In genomic region chr10:81134181-81134587, GRCm38 (mm10) we compare ENCODE assay signal across 8 mouse cellular contexts. TPM values are rescaled to one million over a fixed set of nuclear protein-coding genes. Genes with fewer than 3 reads are reported as not detected.
DNase-seq lines count a peak whose midpoint lies in the region; ATAC-seq and TF ChIP-seq lines count a peak whose summit lies in the region.

No protein-coding gene starts in this region.

- no peak for ATAC-seq in heart, embryonic 12.5 days (ENCODE audit: insufficient number of reproducible peaks, low FRiP score)
- peak; percentile 32 for ATAC-seq in megakaryocyte-erythroid progenitor cell, adult 5-6 weeks (replicated peaks; ENCODE audit: low FRiP score, low TSS enrichment, poor library complexity, severe bottlenecking)
- ATAC-seq in midbrain, embryonic 11.5 days (ENCODE audit: low FRiP score), result no peak

- 0 out of 2 replicates have a peak overlapping the region, but pooled peaks have one; percentile 1 for H3K27ac ChIP-seq in layer of hippocampus, adult 2 months
- peak overlapping the region; percentile 99 for H3K27ac ChIP-seq in bone marrow, adult 2 months (ENCODE audit: control insufficient read depth, insufficient read depth, low read depth, low read length, poor library complexity)
- no peak overlapping the region for H3K27ac ChIP-seq in heart, embryonic 12.5 days (ENCODE audit: poor library complexity, severe bottlenecking)
- H3K27ac ChIP-seq in midbrain, embryonic 11.5 days (ENCODE audit: low read depth, low read length), result no peak overlapping the region

- peak overlapping the region; percentile 48 for H3K4me2 ChIP-seq in heart, embryonic 12.5 days
- no peak overlapping the region for H3K4me2 ChIP-seq in midbrain, embryonic 11.5 days

- H3K9me3 ChIP-seq in heart, embryonic 12.5 days (replicated peaks), result no peaks in the 10 kb centered on the region
- H3K9me3 ChIP-seq in midbrain, embryonic 11.5 days (ENCODE audit: control insufficient read depth, low read length), result no peaks in the 10 kb centered on the region

- DNase-seq in layer of hippocampus, adult 2 months (ENCODE audit: low spot score in 2 of 2), result no peak
- no peak for DNase-seq in layer of hippocampus, postnatal 25 days (ENCODE audit: extremely low spot score in 1 of 2, low spot score in 1 of 2)
- peak; percentile 57 to 73 for DNase-seq in kidney, postnatal 4 days
- peak; percentile 59 for DNase-seq in urinary bladder, postnatal 25 days (ENCODE audit: low spot score)
- no peak for DNase-seq in midbrain, embryonic 11.5 days (ENCODE audit: low spot score, missing footprints)

- H3K4me1 ChIP-seq in bone marrow, adult 2 months (ENCODE audit: control insufficient read depth, insufficient read depth, low read length), result peaks cover 7% of the 10 kb centered on the region
- H3K4me1 ChIP-seq in heart, embryonic 12.5 days (replicated peaks), result peaks cover 35% of the 10 kb centered on the region
- peaks cover 24% of the 10 kb centered on the region for H3K4me1 ChIP-seq in midbrain, embryonic 11.5 days (ENCODE audit: control insufficient read depth, insufficient read depth, low read length)

- TF ChIP-seq POLR2A in bone marrow, adult 2 months (IDR thresholded peaks at IDR 0.05; ENCODE audit: borderline replicate concordance, control insufficient read depth, low read depth, low read length), result peak; percentile 72; the same call in 1 of the 2 replicates

- WGBS in bone marrow, adult 2 months, result under 1% methylated on average over 16 of the region's 16 CpGs
- 7% methylated on average over 16 of the region's 16 CpGs for WGBS in heart, embryonic 12.5 days
- 1% methylated on average over 16 of the region's 16 CpGs for WGBS in midbrain, embryonic 11.5 days

- no peak for TF ChIP-seq CTCF in layer of hippocampus, adult 2 months (conservative IDR thresholded peaks at IDR 0.05)
- TF ChIP-seq CTCF in bone marrow, adult 2 months (IDR thresholded peaks at IDR 0.05; ENCODE audit: control insufficient read depth, insufficient read depth, low read length), result no peak

- no peak overlapping the region; the same call in 1 of the 2 replicates for H3K4me3 ChIP-seq in layer of hippocampus, adult 2 months
- peak overlapping the region; percentile 59 for H3K4me3 ChIP-seq in bone marrow, adult 2 months (replicated peaks; ENCODE audit: control insufficient read depth, low read depth, low read length)
- H3K4me3 ChIP-seq in heart, embryonic 12.5 days, result peak overlapping the region; percentile 74
- no peak overlapping the region for H3K4me3 ChIP-seq in midbrain, embryonic 11.5 days (ENCODE audit: low read depth, low read length)

- peaks cover 5% of the 10 kb centered on the region; the same call in 1 of the 2 replicates for H3K27me3 ChIP-seq in heart, embryonic 12.5 days (replicated peaks)
- H3K27me3 ChIP-seq in midbrain, embryonic 11.5 days (ENCODE audit: control insufficient read depth, insufficient read depth, low read length), result peaks cover 35% of the 10 kb centered on the region

- 0 out of 2 replicates have a peak overlapping the region, but pooled peaks have one; percentile 13 for H3K9ac ChIP-seq in heart, embryonic 12.5 days
- H3K9ac ChIP-seq in midbrain, embryonic 11.5 days (ENCODE audit: low read length), result no peak overlapping the region

- no peaks in the 10 kb centered on the region for H3K36me3 ChIP-seq in heart, embryonic 12.5 days
- H3K36me3 ChIP-seq in midbrain, embryonic 11.5 days (ENCODE audit: control insufficient read depth, insufficient read depth, low read length), result no peaks in the 10 kb centered on the region

RNA-seq across cellular contexts. Expression of gene Zbtb7a, which starts 0.8 kb away (rescaled TPM):
- total RNA-seq in layer of hippocampus, adult 2 months (2021), result 100 to 1,000 TPM; 103 to 109 TPM
- 100 to 1,000 TPM in 1 of 2 experiments, 10 to 100 TPM in 1; 94.7 to 101 TPM for total RNA-seq in layer of hippocampus, postnatal 25 days (2021)
- 28.2 and 31.0 TPM in 2 replicates for polyA plus RNA-seq in bone marrow, adult 2 months (2011; ENCODE audit: insufficient read depth, insufficient read length, low replicate concordance, missing spikeins)
- 24.7 and 24.8 TPM in 2 replicates for polyA plus RNA-seq in heart, embryonic 12.5 days (2016; fragmentation: Nextera tagmentation; extraction: Ambion mirVana)
- 33.4 and 34.4 TPM in 2 replicates for total RNA-seq in megakaryocyte-erythroid progenitor cell, adult 5-6 weeks (2014; fragmentation: Nextera tagmentation)
- total RNA-seq in megakaryocyte-erythroid progenitor cell, adult 5-6 weeks (2017), result 8.5 and 15.9 TPM in 2 replicates
- 5.3 and 5.6 TPM in 2 replicates for polyA plus RNA-seq in midbrain, embryonic 11.5 days (2014; fragmentation: Nextera tagmentation; extraction: Ambion mirVana)

RNA-seq across cellular contexts. Expression of gene Map2k2, which starts 28.5 kb away (rescaled TPM):
- 100 to 1,000 TPM; 132 to 139 TPM for total RNA-seq in layer of hippocampus, adult 2 months (2021)
- 100 to 1,000 TPM; 123 to 127 TPM for total RNA-seq in layer of hippocampus, postnatal 25 days (2021)
- polyA plus RNA-seq in bone marrow, adult 2 months (2011; ENCODE audit: insufficient read depth, insufficient read length, low replicate concordance, missing spikeins), result 57.6 and 108 TPM in 2 replicates
- 161 and 165 TPM in 2 replicates for polyA plus RNA-seq in heart, embryonic 12.5 days (2016; fragmentation: Nextera tagmentation; extraction: Ambion mirVana)
- total RNA-seq in megakaryocyte-erythroid progenitor cell, adult 5-6 weeks (2014; fragmentation: Nextera tagmentation), result 111 and 122 TPM in 2 replicates
- total RNA-seq in megakaryocyte-erythroid progenitor cell, adult 5-6 weeks (2017), result 38.7 and 50.2 TPM in 2 replicates
- 189 and 210 TPM in 2 replicates for polyA plus RNA-seq in midbrain, embryonic 11.5 days (2014; fragmentation: Nextera tagmentation; extraction: Ambion mirVana)

RNA-seq across cellular contexts. Expression of gene Pias4, which starts 33.5 kb away (rescaled TPM):
- 10 to 100 TPM; 29.4 to 29.5 TPM for total RNA-seq in layer of hippocampus, adult 2 months (2021)
- total RNA-seq in layer of hippocampus, postnatal 25 days (2021), result 10 to 100 TPM; 28.2 to 28.9 TPM
- polyA plus RNA-seq in bone marrow, adult 2 months (2011; ENCODE audit: insufficient read depth, insufficient read length, low replicate concordance, missing spikeins), result 11.1 and 29.0 TPM in 2 replicates
- 36.0 and 36.1 TPM in 2 replicates for polyA plus RNA-seq in heart, embryonic 12.5 days (2016; fragmentation: Nextera tagmentation; extraction: Ambion mirVana)
- 14.8 and 15.2 TPM in 2 replicates for total RNA-seq in megakaryocyte-erythroid progenitor cell, adult 5-6 weeks (2014; fragmentation: Nextera tagmentation)
- 5.4 and 20.8 TPM in 2 replicates for total RNA-seq in megakaryocyte-erythroid progenitor cell, adult 5-6 weeks (2017)
- polyA plus RNA-seq in midbrain, embryonic 11.5 days (2014; fragmentation: Nextera tagmentation; extraction: Ambion mirVana), result 42.1 and 46.5 TPM in 2 replicates

RNA-seq across cellular contexts. Expression of gene Creb3l3, which starts 35.5 kb away (rescaled TPM):
- total RNA-seq in layer of hippocampus, adult 2 months (2021), result under 1 TPM; 0.20 to 0.66 TPM
- total RNA-seq in layer of hippocampus, postnatal 25 days (2021), result under 1 TPM; 0.81 to 0.94 TPM
- polyA plus RNA-seq in bone marrow, adult 2 months (2011; ENCODE audit: insufficient read depth, insufficient read length, low replicate concordance, missing spikeins), result 0.87 TPM in 1 of 2 replicates, not detected in the other
- polyA plus RNA-seq in heart, embryonic 12.5 days (2016; fragmentation: Nextera tagmentation; extraction: Ambion mirVana), result 0.31 and 0.47 TPM in 2 replicates
- total RNA-seq in megakaryocyte-erythroid progenitor cell, adult 5-6 weeks (2014; fragmentation: Nextera tagmentation), result not detected in 2 replicates
- not detected in 2 replicates for total RNA-seq in megakaryocyte-erythroid progenitor cell, adult 5-6 weeks (2017)
- polyA plus RNA-seq in midbrain, embryonic 11.5 days (2014; fragmentation: Nextera tagmentation; extraction: Ambion mirVana), result 0.08 and 0.34 TPM in 2 replicates

RNA-seq across cellular contexts. Expression of gene Eef2, which starts 42.2 kb away (rescaled TPM):
- 100 to 1,000 TPM; 907 to 909 TPM for total RNA-seq in layer of hippocampus, adult 2 months (2021)
- total RNA-seq in layer of hippocampus, postnatal 25 days (2021), result 100 to 1,000 TPM; 896 to 944 TPM
- polyA plus RNA-seq in bone marrow, adult 2 months (2011; ENCODE audit: insufficient read depth, insufficient read length, low replicate concordance, missing spikeins), result 347 and 468 TPM in 2 replicates
- polyA plus RNA-seq in heart, embryonic 12.5 days (2016; fragmentation: Nextera tagmentation; extraction: Ambion mirVana), result 408 and 433 TPM in 2 replicates
- total RNA-seq in megakaryocyte-erythroid progenitor cell, adult 5-6 weeks (2014; fragmentation: Nextera tagmentation), result 1,282 and 1,455 TPM in 2 replicates
- 1,743 and 1,799 TPM in 2 replicates for total RNA-seq in megakaryocyte-erythroid progenitor cell, adult 5-6 weeks (2017)
- polyA plus RNA-seq in midbrain, embryonic 11.5 days (2014; fragmentation: Nextera tagmentation; extraction: Ambion mirVana), result 398 and 422 TPM in 2 replicates

Comparison
In these comparisons a context has a peak if more than half of its experiments do, and no peak if none do; other contexts are left out.
1. DNase-seq: peak in kidney, postnatal 4 days (2 of 2) and urinary bladder, postnatal 25 days (single experiment); none in layer of hippocampus, adult 2 months (0 of 2), layer of hippocampus, postnatal 25 days (0 of 2) and midbrain, embryonic 11.5 days (single experiment).
2. H3K27ac ChIP-seq: peak in layer of hippocampus, adult 2 months (single experiment) and bone marrow, adult 2 months (single experiment); none in heart, embryonic 12.5 days (single experiment) and midbrain, embryonic 11.5 days (single experiment).
3. H3K4me3 ChIP-seq: peak in bone marrow, adult 2 months (single experiment) and heart, embryonic 12.5 days (single experiment); none in layer of hippocampus, adult 2 months (single experiment) and midbrain, embryonic 11.5 days (single experiment).